Mouse (Mus musculus) gastrocnemius, postnatal 25 days (tissue): ENCODE data around the gene Nfib. TPM values are rescaled to one million over a fixed set of nuclear protein-coding genes. Genes with fewer than 3 reads are reported as not detected.

ENCODE experiments used
- DNase-seq: peaks from one replicate; pipeline ENCODE4 v3.0.0; 2022
- total RNA-seq, 2 experiments: library from RNA; stranded (reverse); gene quantifications; 1 replicate in 1 of 2; 2 replicates in 1 of 2; pipeline ENCODE4 v1.2.3; 2021

The Nfib gene
- total RNA-seq, 2 experiments from 2014 or later, result 79.0 to 82.1 TPM

DNA sequence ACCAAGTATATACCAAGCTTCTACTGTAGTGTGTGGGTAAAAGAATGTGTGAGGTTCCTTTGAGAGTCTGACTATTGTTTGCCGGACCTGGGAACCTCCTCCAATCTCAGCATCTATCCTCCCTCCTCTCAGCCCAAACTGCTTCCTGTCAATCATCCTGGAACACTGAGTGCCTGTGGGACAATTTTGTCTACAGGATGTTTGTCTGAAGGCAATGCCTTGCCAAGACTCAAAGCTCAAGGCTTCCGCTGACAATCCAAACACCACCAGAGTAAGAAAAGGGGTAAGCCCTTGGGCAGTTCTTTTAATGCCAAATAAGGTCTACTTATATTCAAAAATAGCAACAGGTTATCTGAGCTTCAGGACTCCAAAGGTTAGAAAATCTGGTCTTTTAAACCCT lies 459.3 kb downstream of the Nfib start:
- DNase-seq, result no peak

Other genes with a start within 250 kb of the Nfib start
- gene Zdhhc21, start 154.2 kb upstream of the Nfib start, total RNA-seq, result 10 to 100 TPM; 10.8 to 13.1 TPM
- gene Cer1, start 179.4 kb upstream of the Nfib start, total RNA-seq, result not detected